Mouse (Mus musculus): Measurements from ENCODE around the gene Hnrnpu.
A peak's percentile ranks its signal among the peaks of the same experiment; 100 is the strongest.

Gene Hnrnpu

GRCm38 (mm10) chr1:178337551-178338317 is at the start of gene Hnrnpu:
Gene Hnrnpu (minus strand): TSS chr1:178337797.
- peak; percentile 96 for DNase-seq (ENCODE audit: extremely low read depth, insufficient read length, low spot score)

- DNase-seq (ENCODE audit: extremely low read depth, insufficient read length, low spot score), result no peak
Measured at GRCm38 (mm10) chr1:178382165-178382564, 44.6 kb upstream of the Hnrnpu start.

- no peak for DNase-seq (ENCODE audit: extremely low read depth, insufficient read length, low spot score)
Measured at GRCm38 (mm10) chr1:178379224-178379623, 41.6 kb upstream of the Hnrnpu start.

- DNase-seq (ENCODE audit: extremely low read depth, insufficient read length, low spot score), result no peak
Measured at GRCm38 (mm10) chr1:178378115-178378514, 40.5 kb upstream of the Hnrnpu start.

GRCm38 (mm10) chr1:178376907-178377306 is 39.3 kb upstream of the Hnrnpu start:
- no peak for DNase-seq (ENCODE audit: extremely low read depth, insufficient read length, low spot score)

GRCm38 (mm10) chr1:178376061-178376460 is 38.5 kb upstream of the Hnrnpu start:
- peak; percentile 15 for DNase-seq (ENCODE audit: extremely low read depth, insufficient read length, low spot score)

GRCm38 (mm10) chr1:178375381-178375780 is 37.8 kb upstream of the Hnrnpu start:
- DNase-seq (ENCODE audit: extremely low read depth, insufficient read length, low spot score), result peak; percentile 58

- no peak for DNase-seq (ENCODE audit: extremely low read depth, insufficient read length, low spot score)
Measured at GRCm38 (mm10) chr1:178372681-178373080, 35.1 kb upstream of the Hnrnpu start.

- no peak for DNase-seq (ENCODE audit: extremely low read depth, insufficient read length, low spot score)
Measured at GRCm38 (mm10) chr1:178369272-178369651, 31.7 kb upstream of the Hnrnpu start.

- peak; percentile 98 for DNase-seq (ENCODE audit: extremely low read depth, insufficient read length, low spot score)
Measured at GRCm38 (mm10) chr1:178368548-178369271, 31.1 kb upstream of the Hnrnpu start.

- DNase-seq (ENCODE audit: extremely low read depth, insufficient read length, low spot score), result no peak
Measured at GRCm38 (mm10) chr1:178368121-178368520, 30.5 kb upstream of the Hnrnpu start.

GRCm38 (mm10) chr1:178365171-178365570 is 27.6 kb upstream of the Hnrnpu start:
- DNase-seq (ENCODE audit: extremely low read depth, insufficient read length, low spot score), result no peak

- no peak for DNase-seq (ENCODE audit: extremely low read depth, insufficient read length, low spot score)
Measured at GRCm38 (mm10) chr1:178360702-178361101, 23.1 kb upstream of the Hnrnpu start.

GRCm38 (mm10) chr1:178360264-178360663 is 22.7 kb upstream of the Hnrnpu start:
- DNase-seq (ENCODE audit: extremely low read depth, insufficient read length, low spot score), result no peak

- no peak for DNase-seq (ENCODE audit: extremely low read depth, insufficient read length, low spot score)
Measured at GRCm38 (mm10) chr1:178357776-178358710, 20.4 kb upstream of the Hnrnpu start.

- no peak for DNase-seq (ENCODE audit: extremely low read depth, insufficient read length, low spot score)
Measured at GRCm38 (mm10) chr1:178354576-178354975, 17.0 kb upstream of the Hnrnpu start.

- DNase-seq (ENCODE audit: extremely low read depth, insufficient read length, low spot score), result no peak
Measured at GRCm38 (mm10) chr1:178351643-178352042, 14.0 kb upstream of the Hnrnpu start.

- no peak for DNase-seq (ENCODE audit: extremely low read depth, insufficient read length, low spot score)
Measured at GRCm38 (mm10) chr1:178350792-178351191, 13.2 kb upstream of the Hnrnpu start.

- peak; percentile 58 for DNase-seq (ENCODE audit: extremely low read depth, insufficient read length, low spot score)
Measured at GRCm38 (mm10) chr1:178344071-178344805, 6.6 kb upstream of the Hnrnpu start.

- DNase-seq (ENCODE audit: extremely low read depth, insufficient read length, low spot score), result no peak
Measured at GRCm38 (mm10) chr1:178342612-178343011, 5.0 kb upstream of the Hnrnpu start.
